Mouse (Mus musculus): ENCODE results near the gene Slc22a15. TPM values are rescaled to one million over a fixed set of nuclear protein-coding genes. Genes with fewer than 3 reads are reported as not detected.
A peak's percentile ranks its signal among the peaks of the same experiment; 100 is the strongest.

Gene Slc22a15
- polyA plus RNA-seq, 1 experiment from 2014 or later = 4.5 TPM

- H3K27ac ChIP-seq (ENCODE audit: low read length) = no peak overlapping the region
- H3K4me2 ChIP-seq (replicated peaks; ENCODE audit: low read depth, low read length) = no peak overlapping the region
- no peaks in the 10 kb centered on the region for H3K36me3 ChIP-seq (ENCODE audit: insufficient read depth, low read length)
- H3K4me3 ChIP-seq (ENCODE audit: low read depth, low read length) = no peak overlapping the region
- peak; percentile 55 for ATAC-seq
- no peaks in the 10 kb centered on the region for H3K27me3 ChIP-seq (replicated peaks; ENCODE audit: insufficient read depth, low read length)
- H3K4me1 ChIP-seq (ENCODE audit: insufficient read depth, low read depth, low read length) = peaks cover 5% of the 10 kb centered on the region; the same call in 1 of the 2 replicates
- WGBS = 55% methylated on average over 6 of the region's 6 CpGs
- H3K9ac ChIP-seq (replicated peaks; ENCODE audit: low read depth) = no peak overlapping the region
- H3K9me3 ChIP-seq (ENCODE audit: low read length) = no peaks in the 10 kb centered on the region
- TF ChIP-seq EP300 (IDR thresholded peaks at IDR 0.05) = no peak
- peak; percentile 74 for TF ChIP-seq CTCF (IDR thresholded peaks at IDR 0.05)
- peak; percentile 83 for DNase-seq (ENCODE audit: low spot score)
Measured at GRCm38 (mm10) chr3:101880818-101881217, 43.4 kb downstream of the Slc22a15 start.

- H3K4me2 ChIP-seq (replicated peaks; ENCODE audit: low read depth, low read length) = no peak overlapping the region
- DNase-seq (ENCODE audit: low spot score) = no peak
- TF ChIP-seq EP300 (IDR thresholded peaks at IDR 0.05) (no peak), CTCF (IDR thresholded peaks at IDR 0.05) (no peak)
- WGBS = 69% methylated on average over 5 of the region's 5 CpGs
- H3K36me3 ChIP-seq (ENCODE audit: insufficient read depth, low read length) = no peaks in the 10 kb centered on the region
- no peak for ATAC-seq
- H3K9me3 ChIP-seq (ENCODE audit: low read length) = no peaks in the 10 kb centered on the region
- H3K27ac ChIP-seq (ENCODE audit: low read length) = no peak overlapping the region
- H3K4me1 ChIP-seq (ENCODE audit: insufficient read depth, low read depth, low read length) = peaks cover 5% of the 10 kb centered on the region; the same call in 1 of the 2 replicates
- H3K9ac ChIP-seq (replicated peaks; ENCODE audit: low read depth) = no peak overlapping the region
- no peak overlapping the region for H3K4me3 ChIP-seq (ENCODE audit: low read depth, low read length)
- H3K27me3 ChIP-seq (replicated peaks; ENCODE audit: insufficient read depth, low read length) = no peaks in the 10 kb centered on the region
Measured at GRCm38 (mm10) chr3:101878136-101878535, 46.1 kb downstream of the Slc22a15 start.

- no peak overlapping the region; the same call in 1 of the 2 replicates for H3K27ac ChIP-seq (ENCODE audit: low read length)
- peak; percentile 54 for DNase-seq (ENCODE audit: low spot score)
Measured at GRCm38 (mm10) chr3:101876459-101877285, 47.6 kb downstream of the Slc22a15 start.

GRCm38 (mm10) chr3:101875258-101875920 lies 48.9 kb downstream of the Slc22a15 start:
- H3K4me2 ChIP-seq (replicated peaks; ENCODE audit: low read depth, low read length) = no peak overlapping the region
- no peak overlapping the region for H3K9ac ChIP-seq (replicated peaks; ENCODE audit: low read depth)
- no peak overlapping the region for H3K27ac ChIP-seq (ENCODE audit: low read length)
- DNase-seq (ENCODE audit: low spot score) (peak; percentile 24), ATAC-seq (no peak)
- H3K9me3 ChIP-seq (ENCODE audit: low read length) = no peaks in the 10 kb centered on the region
- H3K36me3 ChIP-seq (ENCODE audit: insufficient read depth, low read length) = no peaks in the 10 kb centered on the region
- no peak overlapping the region for H3K4me3 ChIP-seq (ENCODE audit: low read depth, low read length)
- TF ChIP-seq CTCF (IDR thresholded peaks at IDR 0.05) (no peak), EP300 (IDR thresholded peaks at IDR 0.05) (no peak)
- H3K4me1 ChIP-seq (ENCODE audit: insufficient read depth, low read depth, low read length) = peaks cover 4% of the 10 kb centered on the region; the same call in 1 of the 2 replicates
- no peaks in the 10 kb centered on the region for H3K27me3 ChIP-seq (replicated peaks; ENCODE audit: insufficient read depth, low read length)
- 69% methylated on average over 10 of the region's 10 CpGs for WGBS

More at GRCm38 (mm10) chr3:101876459-101877285, 47.6 kb downstream of the Slc22a15 start:
- Histone ChIP-seq H3K4me3 (ENCODE audit: low read depth, low read length) (no peak overlapping the region), H3K9ac (replicated peaks; ENCODE audit: low read depth) (no peak overlapping the region), H3K4me2 (replicated peaks; ENCODE audit: low read depth, low read length) (no peak overlapping the region), H3K9me3 (ENCODE audit: low read length) (no peaks in the 10 kb centered on the region), H3K36me3 (ENCODE audit: insufficient read depth, low read length) (no peaks in the 10 kb centered on the region), H3K27me3 (replicated peaks; ENCODE audit: insufficient read depth, low read length) (no peaks in the 10 kb centered on the region), H3K4me1 (ENCODE audit: insufficient read depth, low read depth, low read length) (peaks cover 5% of the 10 kb centered on the region; the same call in 1 of the 2 replicates)
- ATAC-seq = peak; percentile 16
- TF ChIP-seq EP300 (IDR thresholded peaks at IDR 0.05) = no peak
- no peak for TF ChIP-seq CTCF (IDR thresholded peaks at IDR 0.05)
- WGBS = 43% methylated on average over 7 of the region's 7 CpGs

- H3K4me1 ChIP-seq (ENCODE audit: insufficient read depth, low read depth, low read length) = no peaks in the 10 kb centered on the region
- H3K4me3 ChIP-seq (ENCODE audit: low read depth, low read length) = no peak overlapping the region
- no peak overlapping the region for H3K27ac ChIP-seq (ENCODE audit: low read length)
- DNase-seq (ENCODE audit: low spot score) = peak; percentile 19
- 82% methylated on average over 7 of the region's 7 CpGs for WGBS
- H3K36me3 ChIP-seq (ENCODE audit: insufficient read depth, low read length) = no peaks in the 10 kb centered on the region
- H3K9me3 ChIP-seq (ENCODE audit: low read length) = no peaks in the 10 kb centered on the region
- H3K4me2 ChIP-seq (replicated peaks; ENCODE audit: low read depth, low read length) = no peak overlapping the region
- H3K27me3 ChIP-seq (replicated peaks; ENCODE audit: insufficient read depth, low read length) = no peaks in the 10 kb centered on the region
- no peak overlapping the region for H3K9ac ChIP-seq (replicated peaks; ENCODE audit: low read depth)
- TF ChIP-seq EP300 (IDR thresholded peaks at IDR 0.05) = no peak
- no peak for TF ChIP-seq CTCF (IDR thresholded peaks at IDR 0.05)
- no peak for ATAC-seq
Measured at GRCm38 (mm10) chr3:101873061-101873675, 51.1 kb downstream of the Slc22a15 start.

GRCm38 (mm10) chr3:101871951-101872350 lies 52.3 kb downstream of the Slc22a15 start:
- Histone ChIP-seq H3K4me1 (ENCODE audit: insufficient read depth, low read depth, low read length) (no peaks in the 10 kb centered on the region), H3K27me3 (replicated peaks; ENCODE audit: insufficient read depth, low read length) (no peaks in the 10 kb centered on the region), H3K9ac (replicated peaks; ENCODE audit: low read depth) (no peak overlapping the region), H3K4me2 (replicated peaks; ENCODE audit: low read depth, low read length) (no peak overlapping the region), H3K4me3 (ENCODE audit: low read depth, low read length) (no peak overlapping the region), H3K9me3 (ENCODE audit: low read length) (no peaks in the 10 kb centered on the region), H3K36me3 (ENCODE audit: insufficient read depth, low read length) (no peaks in the 10 kb centered on the region), H3K27ac (ENCODE audit: low read length) (no peak overlapping the region)
- ATAC-seq (no peak), DNase-seq (ENCODE audit: low spot score) (no peak)
- WGBS = 85% methylated on average over 9 of the region's 9 CpGs
- TF ChIP-seq EP300 (IDR thresholded peaks at IDR 0.05) (no peak), CTCF (IDR thresholded peaks at IDR 0.05) (no peak)
